Mouse (Mus musculus): Measurements from ENCODE around the gene Dmpk.

- TF ChIP-seq CTCF (IDR thresholded peaks at IDR 0.05; ENCODE audit: borderline replicate concordance, control insufficient read depth, extremely low read depth, insufficient read depth, low read length, poor library complexity) = no peak
- TF ChIP-seq POLR2A (IDR thresholded peaks at IDR 0.05; ENCODE audit: control insufficient read depth, extremely low read depth, insufficient read depth, low read length, poor library complexity) = no peak
Observed at GRCm38 (mm10) chr7:19075231-19075630, 8.4 kb upstream of the Dmpk start.
